Mouse (Mus musculus): ENCODE measurements around the gene Ciz1. TPM values are rescaled to one million over a fixed set of nuclear protein-coding genes. Genes with fewer than 3 reads are reported as not detected.
A peak's percentile ranks its signal among the peaks of the same experiment; 100 is the strongest.

The Ciz1 gene
- polyA plus RNA-seq, 1 experiment, result 159 TPM

GRCm38 (mm10) chr2:32425568-32425967, 73.4 kb downstream of the Ciz1 start:
- H3K27ac ChIP-seq (ENCODE audit: insufficient read depth, low read length), result no peak overlapping the region

GRCm38 (mm10) chr2:32426141-32426540, 74.0 kb downstream of the Ciz1 start:
- TF ChIP-seq CTCF (IDR thresholded peaks at IDR 0.05; ENCODE audit: borderline replicate concordance, insufficient read depth, low read depth, low read length), result no peak
- TF ChIP-seq POLR2A (IDR thresholded peaks at IDR 0.05; ENCODE audit: borderline replicate concordance, insufficient read depth, low read length), result no peak
- Histone ChIP-seq H3K4me3 (replicated peaks; ENCODE audit: insufficient read depth, low read depth, low read length) (no peak overlapping the region), H3K27ac (ENCODE audit: insufficient read depth, low read length) (no peak overlapping the region), H3K27me3 (ENCODE audit: control insufficient read depth, insufficient read depth, low read length) (no peaks in the 10 kb centered on the region), H3K4me1 (ENCODE audit: control insufficient read depth, insufficient read depth, low read length) (peaks cover 27% of the 10 kb centered on the region)
- DNase-seq, result no peak
- 92% methylated on average over 1 of the region's 1 CpGs for WGBS

More at GRCm38 (mm10) chr2:32425568-32425967, 73.4 kb downstream of the Ciz1 start:
- H3K4me1 ChIP-seq (ENCODE audit: control insufficient read depth, insufficient read depth, low read length), result peaks cover 27% of the 10 kb centered on the region
- H3K4me3 ChIP-seq (replicated peaks; ENCODE audit: insufficient read depth, low read depth, low read length), result no peak overlapping the region
- DNase-seq, result no peak
- TF ChIP-seq CTCF (IDR thresholded peaks at IDR 0.05; ENCODE audit: borderline replicate concordance, insufficient read depth, low read depth, low read length) (no peak), POLR2A (IDR thresholded peaks at IDR 0.05; ENCODE audit: borderline replicate concordance, insufficient read depth, low read length) (no peak)
- no peaks in the 10 kb centered on the region for H3K27me3 ChIP-seq (ENCODE audit: control insufficient read depth, insufficient read depth, low read length)
- WGBS, result 83% methylated on average over 5 of the region's 5 CpGs

- WGBS, result 62% methylated on average over 5 of the region's 5 CpGs
- H3K4me3 ChIP-seq (replicated peaks; ENCODE audit: insufficient read depth, low read depth, low read length), result peak overlapping the region; percentile 8
- peaks cover 24% of the 10 kb centered on the region for H3K4me1 ChIP-seq (ENCODE audit: control insufficient read depth, insufficient read depth, low read length)
- H3K27ac ChIP-seq (ENCODE audit: insufficient read depth, low read length), result peak overlapping the region; percentile 17; the same call in 1 of the 2 replicates
- no peak for DNase-seq
- TF ChIP-seq POLR2A (IDR thresholded peaks at IDR 0.05; ENCODE audit: borderline replicate concordance, insufficient read depth, low read length), result no peak
- no peak for TF ChIP-seq CTCF (IDR thresholded peaks at IDR 0.05; ENCODE audit: borderline replicate concordance, insufficient read depth, low read depth, low read length)
- H3K27me3 ChIP-seq (ENCODE audit: control insufficient read depth, insufficient read depth, low read length), result no peaks in the 10 kb centered on the region
Observed at GRCm38 (mm10) chr2:32427720-32428119, 75.6 kb downstream of the Ciz1 start.

GRCm38 (mm10) chr2:32428262-32428722, 76.2 kb downstream of the Ciz1 start:
- peaks cover 23% of the 10 kb centered on the region for H3K4me1 ChIP-seq (ENCODE audit: control insufficient read depth, insufficient read depth, low read length)
- TF ChIP-seq CTCF (IDR thresholded peaks at IDR 0.05; ENCODE audit: borderline replicate concordance, insufficient read depth, low read depth, low read length), result no peak
- 0 out of 2 replicates have a peak, but pooled peaks have one; percentile 11 for TF ChIP-seq POLR2A (IDR thresholded peaks at IDR 0.05; ENCODE audit: borderline replicate concordance, insufficient read depth, low read length)
- 37% methylated on average over 8 of the region's 8 CpGs for WGBS

GRCm38 (mm10) chr2:32429215-32429891, 77.2 kb downstream of the Ciz1 start:
- peaks cover 20% of the 10 kb centered on the region for H3K4me1 ChIP-seq (ENCODE audit: control insufficient read depth, insufficient read depth, low read length)
- H3K27ac ChIP-seq (ENCODE audit: insufficient read depth, low read length), result peak overlapping the region; percentile 55; the same call in 1 of the 2 replicates
- peak overlapping the region; percentile 51 for H3K4me3 ChIP-seq (replicated peaks; ENCODE audit: insufficient read depth, low read depth, low read length)
- H3K27me3 ChIP-seq (ENCODE audit: control insufficient read depth, insufficient read depth, low read length), result no peaks in the 10 kb centered on the region
- WGBS, result 15% methylated on average over 4 of the region's 4 CpGs
- no peak for TF ChIP-seq POLR2A (IDR thresholded peaks at IDR 0.05; ENCODE audit: borderline replicate concordance, insufficient read depth, low read length)
- TF ChIP-seq CTCF (IDR thresholded peaks at IDR 0.05; ENCODE audit: borderline replicate concordance, insufficient read depth, low read depth, low read length), result no peak
- no peak for DNase-seq

More at GRCm38 (mm10) chr2:32428262-32428722, 76.2 kb downstream of the Ciz1 start:
- peak overlapping the region; percentile 32 for H3K4me3 ChIP-seq (replicated peaks; ENCODE audit: insufficient read depth, low read depth, low read length)
- no peaks in the 10 kb centered on the region for H3K27me3 ChIP-seq (ENCODE audit: control insufficient read depth, insufficient read depth, low read length)
- peak in 1 of 2 experiments; percentile 49 for DNase-seq
- no peak overlapping the region for H3K27ac ChIP-seq (ENCODE audit: insufficient read depth, low read length)

Other genes with a start within 250 kb of the Ciz1 start
- 88.9 and 95.6 TPM in 2 replicates for gene Prrc2b, start 201.2 kb upstream of the Ciz1 start, polyA plus RNA-seq (2012; rRNA removed)
- gene Pomt1, start 115.7 kb upstream of the Ciz1 start, polyA plus RNA-seq (2012; rRNA removed), result 23.1 and 23.9 TPM in 2 replicates
- 72.0 and 74.4 TPM in 2 replicates for gene Uck1, start 92.2 kb upstream of the Ciz1 start, polyA plus RNA-seq (2012; rRNA removed)
- gene Golga2, start 64.9 kb upstream of the Ciz1 start, polyA plus RNA-seq (2012; rRNA removed), result 74.0 TPM in 2 replicates
- 242 and 270 TPM in 2 replicates for gene Swi5, start 64.3 kb upstream of the Ciz1 start, polyA plus RNA-seq (2012; rRNA removed)
- gene Dnm1, start 1.0 kb downstream of the Ciz1 start, polyA plus RNA-seq (2012; rRNA removed), result 1,410 and 1,576 TPM in 2 replicates
- 284 and 338 TPM in 2 replicates for gene 1110008P14Rik, start 29.6 kb downstream of the Ciz1 start, polyA plus RNA-seq (2012; rRNA removed)
- gene Lcn2, start 35.9 kb downstream of the Ciz1 start, polyA plus RNA-seq (2012; rRNA removed), result 0.48 and 1.0 TPM in 2 replicates
- gene Ptges2, start 43.6 kb downstream of the Ciz1 start, polyA plus RNA-seq (2012; rRNA removed), result 60.9 and 61.1 TPM in 2 replicates
- gene Naif1, start 98.1 kb downstream of the Ciz1 start, polyA plus RNA-seq (2012; rRNA removed), result 3.3 TPM in 2 replicates
- 67.0 and 76.2 TPM in 2 replicates for gene Slc25a25, start 99.1 kb downstream of the Ciz1 start, polyA plus RNA-seq (2012; rRNA removed)
- gene Fam102a, start 183.0 kb downstream of the Ciz1 start, polyA plus RNA-seq (2012; rRNA removed), result 38.1 and 40.2 TPM in 2 replicates
- gene Dpm2, start 218.5 kb downstream of the Ciz1 start, polyA plus RNA-seq (2012; rRNA removed), result 131 and 137 TPM in 2 replicates
- gene Pip5kl1, start 222.5 kb downstream of the Ciz1 start, polyA plus RNA-seq (2012; rRNA removed), result 25.2 and 28.4 TPM in 2 replicates
- gene 9430097D07Rik, start 223.4 kb downstream of the Ciz1 start, polyA plus RNA-seq (2012; rRNA removed), result 0.59 and 0.60 TPM in 2 replicates
- 91.4 and 101 TPM in 2 replicates for gene St6galnac4, start 234.8 kb downstream of the Ciz1 start, polyA plus RNA-seq (2012; rRNA removed)
- 89.5 TPM in 2 replicates for gene St6galnac6, start 247.4 kb downstream of the Ciz1 start, polyA plus RNA-seq (2012; rRNA removed)